Mouse (Mus musculus): ENCODE data around the gene Hist1h2bp. TPM values are rescaled to one million over a fixed set of nuclear protein-coding genes. Genes with fewer than 3 reads are reported as not detected.
A peak's percentile ranks its signal among the peaks of the same experiment; 100 is the strongest.
"Not testable (repeated sequence)": the region's sequence is repeated elsewhere in the genome, so short reads cannot be mapped to it uniquely, and the experiment has no call there.

The Hist1h2bp gene
- polyA plus RNA-seq (2015; fragmentation: Nextera tagmentation; extraction: Ambion mirVana) = 2.0 and 2.2 TPM in 2 replicates

DNA sequence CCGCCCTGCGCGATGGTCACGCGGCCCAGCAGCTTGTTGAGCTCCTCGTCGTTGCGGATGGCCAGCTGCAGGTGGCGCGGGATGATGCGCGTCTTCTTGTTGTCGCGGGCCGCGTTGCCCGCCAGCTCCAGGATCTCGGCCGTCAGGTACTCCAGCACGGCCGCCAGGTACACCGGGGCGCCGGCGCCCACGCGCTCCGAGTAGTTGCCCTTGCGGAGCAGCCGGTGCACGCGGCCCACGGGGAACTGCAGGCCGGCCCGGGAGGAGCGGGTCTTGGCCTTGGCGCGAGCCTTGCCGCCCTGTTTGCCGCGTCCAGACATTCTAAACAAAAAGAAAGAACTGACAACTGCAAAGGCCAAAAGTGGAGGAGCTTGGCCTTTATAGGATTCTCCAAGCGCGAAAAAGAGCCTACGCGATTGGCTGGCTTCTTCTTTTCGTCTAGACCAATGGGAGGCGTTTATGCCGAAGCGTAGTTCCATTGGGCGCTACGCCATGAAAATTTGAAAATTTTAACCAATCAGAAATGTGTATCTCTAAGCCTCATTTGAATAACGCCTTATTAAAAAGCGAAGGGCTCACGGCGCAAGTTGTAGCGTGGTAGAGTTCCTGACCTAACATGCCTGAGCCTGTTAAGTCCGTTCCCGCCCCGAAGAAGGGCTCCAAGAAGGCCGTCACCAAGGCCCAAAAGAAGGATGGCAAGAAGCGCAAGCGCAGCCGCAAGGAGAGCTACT is at the start of gene Hist1h2bp, which contains the start of gene Hist1h2an:
Hist1h2bp (plus strand) TSS at position 563 of the 731 bp plus-strand sequence.
Hist1h2an (minus strand) TSS at position 320 of the 731 bp plus-strand sequence.
- under 1% methylated on average over 36 of the region's 63 CpGs for WGBS
- ATAC-seq (ENCODE audit: low FRiP score, low TSS enrichment) = peak; percentile 96
- Histone ChIP-seq H3K4me3 (ENCODE audit: low read length) (peak within 1 kb of the TSS; percentile 44), H3K9ac (replicated peaks; ENCODE audit: low read length) (peak within 1 kb of the TSS; percentile 70), H3K4me1 (ENCODE audit: insufficient read depth, low read length) (peaks cover 40% of the 10 kb centered on the region), H3K27ac (ENCODE audit: low read length) (peak within 1 kb of the TSS; percentile 90), H3K4me2 (replicated peaks; ENCODE audit: low read depth, low read length) (peak within 1 kb of the TSS; percentile 55)
- H3K36me3 ChIP-seq (ENCODE audit: insufficient read depth, low read length); H3K27me3 ChIP-seq (ENCODE audit: insufficient read depth, low read length); H3K9me3 ChIP-seq (ENCODE audit: low read length): not testable (repeated sequence)

DNA sequence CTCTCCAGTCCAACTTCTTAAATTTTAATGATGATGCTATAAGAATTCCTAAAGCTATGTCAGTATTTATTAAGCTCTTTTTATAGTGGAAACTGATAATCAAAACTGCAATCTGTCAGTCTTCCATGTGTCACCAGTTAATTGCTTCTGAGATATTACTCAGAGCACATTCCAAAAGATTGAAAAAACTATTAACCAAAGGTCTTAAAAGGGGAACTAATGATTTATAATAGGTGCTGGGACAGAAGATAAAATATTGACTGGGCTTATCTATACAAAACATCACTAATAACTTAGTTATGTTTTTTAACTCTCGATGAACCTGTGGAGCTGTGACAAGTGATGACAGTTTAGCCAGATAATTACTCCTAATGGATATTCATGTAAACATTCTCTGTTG is 42.3 kb upstream of the Hist1h2bp start:
- H3K9ac ChIP-seq (replicated peaks; ENCODE audit: low read length) = no peak overlapping the region
- no peak overlapping the region for H3K4me2 ChIP-seq (replicated peaks; ENCODE audit: low read depth, low read length)
- ATAC-seq (ENCODE audit: low FRiP score, low TSS enrichment) = no peak
- no peaks in the 10 kb centered on the region for H3K9me3 ChIP-seq (ENCODE audit: low read length)
- H3K4me3 ChIP-seq (ENCODE audit: low read length) = no peak overlapping the region
- no peaks in the 10 kb centered on the region for H3K27me3 ChIP-seq (ENCODE audit: insufficient read depth, low read length)
- peaks cover 11% of the 10 kb centered on the region; the same call in 1 of the 2 replicates for H3K4me1 ChIP-seq (ENCODE audit: insufficient read depth, low read length)
- no peaks in the 10 kb centered on the region for H3K36me3 ChIP-seq (ENCODE audit: insufficient read depth, low read length)
- 79% methylated on average over 1 of the region's 1 CpGs for WGBS
- no peak overlapping the region for H3K27ac ChIP-seq (ENCODE audit: low read length)

DNA sequence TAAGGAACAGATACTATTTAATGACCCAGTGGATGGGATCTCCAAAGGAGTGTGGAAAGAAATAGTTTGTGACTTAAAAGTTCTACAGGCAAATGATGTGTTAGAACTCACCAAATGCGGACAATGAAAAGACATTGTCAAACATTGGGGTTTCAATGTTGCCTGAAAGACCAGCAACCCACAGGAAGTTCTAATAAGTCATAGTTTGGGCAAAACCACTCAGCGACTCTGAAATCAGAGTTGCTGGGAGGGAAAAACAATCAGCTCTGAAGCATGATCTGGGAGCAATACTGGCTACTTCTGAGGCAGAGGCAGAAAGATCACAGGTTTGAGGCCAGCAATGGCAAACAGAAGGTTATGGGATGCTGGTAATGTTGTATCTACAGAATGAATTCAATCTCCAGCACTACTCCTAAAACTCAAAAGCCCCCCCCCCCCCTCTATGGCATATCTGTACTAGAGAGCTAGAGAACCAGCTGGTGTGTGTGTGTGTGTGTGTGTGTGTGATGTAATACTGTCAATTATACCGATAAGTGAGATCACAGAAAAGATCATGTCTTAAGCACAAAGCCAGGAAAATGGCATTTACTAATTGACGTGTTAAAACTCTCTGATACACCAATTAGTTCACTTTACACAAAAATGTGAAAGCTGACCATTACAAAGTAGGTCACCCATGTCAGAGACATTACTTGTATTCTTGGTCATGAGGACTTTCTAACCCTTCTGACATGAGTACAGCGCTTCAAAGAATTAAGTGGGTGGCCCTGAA is 37.7 kb upstream of the Hist1h2bp start:
- peak overlapping the region; percentile 96 for H3K27ac ChIP-seq (ENCODE audit: low read length)
- peaks cover 28% of the 10 kb centered on the region for H3K4me1 ChIP-seq (ENCODE audit: insufficient read depth, low read length)
- H3K27me3 ChIP-seq (ENCODE audit: insufficient read depth, low read length) = no peaks in the 10 kb centered on the region
- peak overlapping the region; percentile 60 for H3K4me3 ChIP-seq (ENCODE audit: low read length)
- H3K36me3 ChIP-seq (ENCODE audit: insufficient read depth, low read length) = no peaks in the 10 kb centered on the region
- 2% methylated on average over 5 of the region's 5 CpGs for WGBS
- H3K9me3 ChIP-seq (ENCODE audit: low read length) = no peaks in the 10 kb centered on the region
- peak overlapping the region; percentile 83 for H3K4me2 ChIP-seq (replicated peaks; ENCODE audit: low read depth, low read length)
- peak overlapping the region; percentile 78 for H3K9ac ChIP-seq (replicated peaks; ENCODE audit: low read length)
- ATAC-seq (ENCODE audit: low FRiP score, low TSS enrichment) = no peak

DNA sequence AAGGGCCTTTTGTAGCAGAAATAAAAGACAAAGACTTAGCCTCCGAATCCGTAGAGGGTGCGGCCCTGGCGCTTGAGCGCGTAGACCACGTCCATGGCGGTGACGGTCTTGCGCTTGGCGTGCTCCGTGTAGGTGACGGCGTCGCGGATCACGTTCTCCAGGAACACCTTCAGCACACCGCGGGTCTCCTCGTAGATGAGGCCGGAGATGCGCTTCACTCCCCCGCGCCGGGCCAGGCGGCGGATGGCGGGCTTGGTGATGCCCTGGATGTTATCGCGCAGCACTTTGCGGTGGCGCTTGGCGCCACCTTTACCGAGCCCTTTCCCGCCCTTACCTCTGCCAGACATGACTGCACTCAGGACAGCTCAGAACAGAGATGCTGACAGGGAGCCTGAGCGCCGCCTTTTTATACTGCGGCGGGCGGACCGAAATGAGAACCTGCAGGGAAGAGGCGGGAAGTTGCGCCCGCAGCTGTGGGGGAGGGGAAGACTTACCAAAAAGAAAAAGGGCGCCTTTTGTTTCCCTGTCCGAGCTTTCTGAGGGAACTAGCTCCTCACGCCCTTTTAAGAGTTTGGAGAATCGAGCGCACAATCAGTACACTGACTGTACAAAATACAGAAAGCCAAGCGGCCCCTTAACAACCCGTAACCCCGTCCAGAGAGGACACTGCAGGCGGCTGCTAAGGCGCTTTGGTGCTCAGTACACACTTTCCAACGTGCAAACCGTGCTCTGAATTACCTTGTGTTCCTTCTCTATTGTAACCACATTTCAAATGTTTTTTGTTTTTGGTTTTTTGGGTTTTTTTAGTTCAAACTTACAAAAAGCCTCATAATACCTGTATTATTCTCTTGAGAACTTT is 36.9 kb upstream of the Hist1h2bp start, which contains the start of gene Hist1h4k:
Hist1h4k (minus strand) TSS at position 347 of the 859 bp plus-strand sequence.
- H3K9me3 ChIP-seq (ENCODE audit: low read length) = not testable (repeated sequence)

DNA sequence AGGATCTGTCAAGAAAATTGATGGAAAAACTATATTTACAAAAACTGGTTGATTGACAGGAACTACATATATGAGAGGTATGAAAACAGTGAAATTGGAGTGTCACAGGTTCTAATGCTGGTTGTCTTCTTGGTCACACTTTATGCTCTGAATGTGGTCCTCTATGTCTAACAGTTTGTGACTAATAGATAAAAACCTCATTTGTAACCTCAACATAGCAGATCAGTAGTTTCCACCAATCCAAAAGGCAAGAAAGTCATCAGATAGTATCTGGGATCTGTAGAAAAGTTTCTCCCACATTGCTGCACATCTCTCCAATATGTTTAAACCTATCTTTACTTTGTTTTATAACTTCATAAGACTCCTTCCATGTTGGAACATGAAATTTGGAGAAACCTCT is 35.8 kb upstream of the Hist1h2bp start:
- Histone ChIP-seq H3K27ac (ENCODE audit: low read length) (no peak overlapping the region), H3K4me1 (ENCODE audit: insufficient read depth, low read length) (peaks cover 34% of the 10 kb centered on the region), H3K36me3 (ENCODE audit: insufficient read depth, low read length) (no peaks in the 10 kb centered on the region), H3K9ac (replicated peaks; ENCODE audit: low read length) (no peak overlapping the region), H3K27me3 (ENCODE audit: insufficient read depth, low read length) (no peaks in the 10 kb centered on the region), H3K4me2 (replicated peaks; ENCODE audit: low read depth, low read length) (no peak overlapping the region), H3K9me3 (ENCODE audit: low read length) (no peaks in the 10 kb centered on the region), H3K4me3 (ENCODE audit: low read length) (no peak overlapping the region)
- ATAC-seq (ENCODE audit: low FRiP score, low TSS enrichment) = no peak

More for the DNA sequence above, 36.9 kb upstream of the Hist1h2bp start, which contains the start of gene Hist1h4k:
- not testable (repeated sequence) for H3K27me3 ChIP-seq (ENCODE audit: insufficient read depth, low read length); H3K36me3 ChIP-seq (ENCODE audit: insufficient read depth, low read length)
- ATAC-seq (ENCODE audit: low FRiP score, low TSS enrichment) = peak; percentile 84
- H3K4me2 ChIP-seq (replicated peaks; ENCODE audit: low read depth, low read length) = peak within 1 kb of the TSS; percentile 83
- peak within 1 kb of the TSS; percentile 96 for H3K27ac ChIP-seq (ENCODE audit: low read length)
- H3K4me1 ChIP-seq (ENCODE audit: insufficient read depth, low read length) = peaks cover 30% of the 10 kb centered on the region
- WGBS = under 1% methylated on average over 40 of the region's 56 CpGs
- H3K9ac ChIP-seq (replicated peaks; ENCODE audit: low read length) = peak within 1 kb of the TSS; percentile 78
- peak within 1 kb of the TSS; percentile 60 for H3K4me3 ChIP-seq (ENCODE audit: low read length)

DNA sequence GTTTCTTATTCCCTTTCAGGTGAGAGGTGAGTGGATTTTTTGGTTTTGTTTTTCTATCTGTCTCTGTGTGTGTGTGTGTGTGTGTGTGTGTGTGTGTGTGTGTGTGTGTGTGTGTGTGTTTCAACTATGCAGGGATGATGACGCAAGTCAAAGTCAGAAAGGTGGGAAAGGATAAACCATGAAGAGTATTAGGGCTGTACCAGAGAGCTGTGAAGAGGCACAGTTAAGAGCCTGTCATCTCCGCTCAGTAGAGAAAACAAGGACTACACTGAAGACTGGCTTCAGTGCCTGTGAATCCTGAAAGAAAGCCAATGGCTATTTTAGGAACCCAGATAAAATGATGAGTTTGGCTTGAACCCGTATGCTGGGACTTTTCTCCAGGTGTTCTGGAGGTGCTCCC is 35.4 kb upstream of the Hist1h2bp start:
- H3K4me2 ChIP-seq (replicated peaks; ENCODE audit: low read depth, low read length) = peak overlapping the region; percentile 67
- no peak for ATAC-seq (ENCODE audit: low FRiP score, low TSS enrichment)
- H3K27ac ChIP-seq (ENCODE audit: low read length) = peak overlapping the region; percentile 66
- no peak overlapping the region for H3K4me3 ChIP-seq (ENCODE audit: low read length)
- no peaks in the 10 kb centered on the region for H3K27me3 ChIP-seq (ENCODE audit: insufficient read depth, low read length)
- H3K9me3 ChIP-seq (ENCODE audit: low read length) = no peaks in the 10 kb centered on the region
- H3K36me3 ChIP-seq (ENCODE audit: insufficient read depth, low read length) = no peaks in the 10 kb centered on the region
- 66% methylated on average over 3 of the region's 3 CpGs for WGBS
- peaks cover 34% of the 10 kb centered on the region for H3K4me1 ChIP-seq (ENCODE audit: insufficient read depth, low read length)
- H3K9ac ChIP-seq (replicated peaks; ENCODE audit: low read length) = no peak overlapping the region; the same call in 1 of the 2 replicates

DNA sequence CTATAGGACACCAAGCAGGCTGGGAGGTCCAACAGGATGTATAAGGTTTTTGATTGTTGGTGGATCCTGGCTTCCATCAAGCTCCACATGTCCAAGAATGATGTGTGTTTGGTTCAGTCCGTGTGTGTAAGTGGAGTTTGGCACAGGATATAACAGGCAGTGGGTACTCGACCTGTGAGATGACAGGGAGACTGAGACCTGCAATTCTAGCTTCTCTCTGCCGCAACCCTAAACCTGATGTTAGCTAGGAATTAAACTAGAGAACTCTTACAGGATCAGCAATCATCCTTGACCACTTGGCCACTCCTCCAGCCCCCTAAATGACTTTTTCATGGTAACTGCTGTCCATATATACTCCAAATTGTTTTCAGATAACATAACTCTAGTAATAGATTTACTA is 34.9 kb upstream of the Hist1h2bp start:
- Histone ChIP-seq H3K4me2 (replicated peaks; ENCODE audit: low read depth, low read length) (peak overlapping the region; percentile 67), H3K27me3 (ENCODE audit: insufficient read depth, low read length) (no peaks in the 10 kb centered on the region), H3K9me3 (ENCODE audit: low read length) (no peaks in the 10 kb centered on the region), H3K4me1 (ENCODE audit: insufficient read depth, low read length) (peaks cover 33% of the 10 kb centered on the region), H3K4me3 (ENCODE audit: low read length) (peak overlapping the region; percentile 1; the same call in 1 of the 2 replicates), H3K36me3 (ENCODE audit: insufficient read depth, low read length) (no peaks in the 10 kb centered on the region), H3K27ac (ENCODE audit: low read length) (peak overlapping the region; percentile 66), H3K9ac (replicated peaks; ENCODE audit: low read length) (peak overlapping the region; percentile 18)
- no peak for ATAC-seq (ENCODE audit: low FRiP score, low TSS enrichment)
- WGBS = 21% methylated on average over 3 of the region's 3 CpGs

DNA sequence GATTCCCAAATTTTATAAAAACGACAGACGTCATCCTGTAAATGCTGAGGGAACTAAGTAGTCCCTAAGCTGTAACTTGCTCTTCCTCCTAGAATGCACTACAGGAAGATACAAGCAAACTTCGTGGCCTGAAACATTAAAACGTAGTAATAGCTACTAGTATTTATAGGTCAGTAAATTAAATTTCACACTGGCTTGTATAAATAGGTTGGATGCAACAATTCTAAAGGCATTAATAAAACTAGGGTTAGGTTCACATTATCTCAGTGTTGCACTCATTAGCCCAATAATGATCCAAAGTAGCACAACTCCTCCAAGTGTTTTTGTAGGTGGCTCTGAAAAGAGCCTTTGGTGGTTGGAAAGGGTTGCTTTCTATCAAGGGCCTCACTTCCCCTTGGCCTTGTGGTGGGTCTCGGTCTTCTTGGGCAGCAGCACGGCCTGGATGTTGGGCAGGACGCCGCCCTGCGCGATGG is 34.2 kb upstream of the Hist1h2bp start:
- peak overlapping the region; percentile 96 for H3K27ac ChIP-seq (ENCODE audit: low read length)
- ATAC-seq (ENCODE audit: low FRiP score, low TSS enrichment) = no peak
- no peaks in the 10 kb centered on the region for H3K36me3 ChIP-seq (ENCODE audit: insufficient read depth, low read length)
- peaks cover 30% of the 10 kb centered on the region for H3K4me1 ChIP-seq (ENCODE audit: insufficient read depth, low read length)
- H3K4me2 ChIP-seq (replicated peaks; ENCODE audit: low read depth, low read length) = peak overlapping the region; percentile 67
- H3K9me3 ChIP-seq (ENCODE audit: low read length) = no peaks in the 10 kb centered on the region
- H3K9ac ChIP-seq (replicated peaks; ENCODE audit: low read length) = peak overlapping the region; percentile 76
- under 1% methylated on average over 10 of the region's 10 CpGs for WGBS
- no peaks in the 10 kb centered on the region for H3K27me3 ChIP-seq (ENCODE audit: insufficient read depth, low read length)
- peak overlapping the region; percentile 52 for H3K4me3 ChIP-seq (ENCODE audit: low read length)
